Mouse (Mus musculus): ENCODE data around the gene Samd15.

Samd15 gene

GRCm38 (mm10) chr12:87236882-87237483 is 37.5 kb downstream of the Samd15 start:
- DNase-seq = no peak

- no peak for DNase-seq
Observed at GRCm38 (mm10) chr12:87238632-87239031, 39.1 kb downstream of the Samd15 start, which contains the start of gene Noxred1. Gene Noxred1, minus strand, starts transcription at chr12:87238732.

GRCm38 (mm10) chr12:87250161-87250560 is 50.6 kb downstream of the Samd15 start:
- DNase-seq = no peak

DNA sequence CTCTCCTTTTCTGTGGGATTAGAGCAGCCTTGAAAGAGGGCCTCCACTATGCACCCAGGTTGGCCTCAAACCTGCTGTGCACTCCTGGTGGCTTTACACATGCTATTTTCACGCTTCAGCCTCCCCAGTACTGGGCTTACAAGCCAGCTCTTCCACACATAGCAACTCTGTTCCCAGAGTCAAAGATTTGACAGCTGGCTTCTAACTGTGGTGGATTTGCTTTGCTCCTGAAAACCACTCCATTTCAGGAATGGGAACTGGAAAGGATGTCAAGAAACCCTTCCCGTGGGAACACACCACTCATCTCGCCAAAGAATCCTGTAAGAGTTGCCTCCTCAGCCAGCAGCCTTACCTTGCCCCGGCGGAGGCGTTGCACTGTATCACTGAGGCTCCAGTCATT is 54.4 kb downstream of the Samd15 start:
- no peak for DNase-seq

DNA sequence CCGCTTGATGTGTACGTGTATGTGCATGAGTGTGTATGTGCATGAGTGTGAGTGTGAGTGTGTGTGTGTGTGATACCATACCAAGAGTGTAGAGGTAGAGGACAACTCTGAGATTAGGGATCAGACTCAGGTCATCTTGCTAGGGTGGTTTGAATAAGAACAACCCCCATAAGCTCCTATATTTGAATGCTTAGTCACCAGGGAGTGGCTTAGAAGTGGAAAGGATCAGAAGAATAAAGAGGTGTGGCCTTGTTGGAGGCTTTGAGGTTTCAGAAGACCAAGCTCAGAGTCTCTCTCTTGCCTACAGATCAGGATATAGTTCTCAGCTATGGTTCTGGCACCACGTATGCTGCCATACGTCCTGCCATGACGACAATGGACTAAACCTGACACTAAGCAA is 57.1 kb downstream of the Samd15 start:
- DNase-seq = no peak

DNA sequence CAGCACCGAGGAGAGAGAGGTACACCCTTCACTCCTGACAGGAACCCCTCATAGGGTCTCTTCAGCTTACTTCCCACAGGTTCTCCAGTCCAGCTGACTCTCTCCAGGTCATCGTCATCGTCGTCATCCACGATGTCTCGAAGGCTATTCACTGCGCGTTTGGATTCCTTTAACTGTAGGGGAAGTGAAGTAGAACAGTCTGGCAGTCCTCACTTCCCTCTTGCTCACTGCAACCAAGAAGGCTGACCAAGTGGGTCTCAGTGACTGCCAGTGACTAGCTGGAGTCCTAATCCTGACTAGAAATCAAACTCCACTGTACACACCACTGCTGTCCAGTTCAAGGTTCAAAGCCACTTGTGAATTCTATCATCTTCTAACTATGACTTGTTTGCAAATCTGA is 61.0 kb downstream of the Samd15 start:
- no peak for DNase-seq

Data from cerebellum, postnatal 10 days (tissue).